ENCODE assay signal across 17 mouse cellular contexts in genomic region chr9:63669816-63670215, GRCm38 (mm10).
"Had no signal": no experiment of that assay in that cellular context is flagged by ENCODE, and none has a peak within 500 bp of the region (broad histone marks: within the 10 kb centered on the region; RNA-seq: fewer than 3 reads in every experiment).

No protein-coding gene starts in this region.

- H3K9ac ChIP-seq: neural tube, embryonic 12.5 days; neural tube, embryonic 13.5 days; neural tube, embryonic 15.5 days; stomach, embryonic 15.5 days had no signal

- H3K27me3 ChIP-seq: neural tube, embryonic 12.5 days; neural tube, embryonic 13.5 days; neural tube, embryonic 15.5 days; stomach, embryonic 15.5 days had no signal

- H3K27ac ChIP-seq: neural tube, embryonic 12.5 days; neural tube, embryonic 13.5 days; neural tube, embryonic 15.5 days; stomach, embryonic 15.5 days; stomach, postnatal 0 days had no signal

- H3K36me3 ChIP-seq: neural tube, embryonic 12.5 days; neural tube, embryonic 13.5 days; neural tube, embryonic 15.5 days had no signal

- DNase-seq: retina, postnatal 1 day; right cerebral cortex, adult 18-20 months; right cerebral cortex, postnatal 14 days; right cerebral cortex, postnatal 25 days; right cerebral cortex, postnatal 4 days; spleen, adult 18-20 months; thymus, adult 18-20 months; thymus, adult 2 months; thymus, postnatal 14 days; thymus, postnatal 25 days; thymus, postnatal 36 days; thymus, postnatal 4 days had no signal

- H3K4me2 ChIP-seq: neural tube, embryonic 12.5 days; neural tube, embryonic 13.5 days; neural tube, embryonic 15.5 days; stomach, embryonic 15.5 days had no signal

- H3K4me3 ChIP-seq: neural tube, embryonic 12.5 days; neural tube, embryonic 13.5 days; neural tube, embryonic 15.5 days; stomach, embryonic 15.5 days had no signal

- H3K9me3 ChIP-seq: neural tube, embryonic 12.5 days; neural tube, embryonic 13.5 days; neural tube, embryonic 15.5 days; stomach, embryonic 15.5 days had no signal
